Mouse (Mus musculus) midbrain, embryonic 14.5 days (tissue): ENCODE data around the gene Rab4b. TPM values are rescaled to one million over a fixed set of nuclear protein-coding genes. Genes with fewer than 3 reads are reported as not detected.

Experiments used
- ATAC-seq: fragments of 200-750 bp; cut with Nextera tagmentation; 2 replicates; pipeline ENCODE4 v1.8.0; 2017; ENCODE audit warnings: moderate number of reproducible peaks, moderate library complexity; ENCODE audit not compliant: low FRiP score, low TSS enrichment
- DNase-seq: peaks from one replicate; pipeline ENCODE4 v3.0.0-alpha.2; 2015
- H3K27ac ChIP-seq: fragments of 300-500 bp; sonication (generic); replicated peaks from 2 replicates; pipeline ENCODE4 v1.5.1; 2014; ENCODE audit warnings: mild to moderate bottlenecking, low read depth, low read length, moderate library complexity
- H3K27me3 ChIP-seq: fragments of 300-500 bp; sonication (generic); 2 replicates; pipeline ENCODE4 v1.6.1; 2014; ENCODE audit warnings: low read length, control low read depth, mixed read lengths; ENCODE audit not compliant: control insufficient read depth, insufficient read depth
- H3K36me3 ChIP-seq: fragments of 300-500 bp; sonication (generic); 2 replicates; pipeline ENCODE4 v1.6.1; 2014; ENCODE audit warnings: low read length, control low read depth; ENCODE audit not compliant: control insufficient read depth, insufficient read depth
- H3K4me1 ChIP-seq: fragments of 300-500 bp; sonication (generic); 2 replicates; pipeline ENCODE4 v1.6.1; 2014; ENCODE audit warnings: mild to moderate bottlenecking, antibody characterized with exemption, low read length, control low read depth; ENCODE audit not compliant: control insufficient read depth, insufficient read depth
- H3K4me2 ChIP-seq: fragments of 300-500 bp; sonication (generic); 2 replicates; pipeline ENCODE4 v1.6.1; 2014; ENCODE audit warnings: mild to moderate bottlenecking, low read length, moderate library complexity
- H3K4me3 ChIP-seq: fragments of 300-500 bp; sonication (generic); replicated peaks from 2 replicates; pipeline ENCODE4 v1.5.1; 2014; ENCODE audit warnings: low read depth, low read length
- H3K9ac ChIP-seq: fragments of 300-500 bp; sonication (generic); replicated peaks from 2 replicates; pipeline ENCODE4 v1.6.1; 2014; ENCODE audit warnings: mild to moderate bottlenecking, low read length, moderate library complexity
- H3K9me3 ChIP-seq: fragments of 300-500 bp; sonication (generic); 2 replicates; pipeline ENCODE4 v1.6.1; 2016; ENCODE audit warnings: low read length, control low read depth, mixed read lengths; ENCODE audit not compliant: control insufficient read depth
- WGBS: fragments of 180-500 bp; shearing (Covaris S2); extraction: QIAGEN DNeasy Blood & Tissue Kit; methylation state at CpG from one replicate; pipeline ENCODE4 v1.1.7; 2014; 5-methylcytosine and 5-hydroxymethylcytosine counted together
- polyA plus RNA-seq: library from polyadenylated mRNA; unstranded; fragments of >200 nt; fragmentation: Nextera tagmentation; extraction: Ambion mirVana; gene quantifications from 2 replicates; pipeline ENCODE4 v1.2.1, GENCODE M21; 2014

Gene Rab4b
- polyA plus RNA-seq, 1 experiment from 2014 or later = 87.7 TPM

- no peaks in the 10 kb centered on the region for H3K9me3 ChIP-seq
- H3K36me3 ChIP-seq = peaks cover 55% of the 10 kb centered on the region
- H3K9ac ChIP-seq = no peak overlapping the region
- no peak overlapping the region for H3K4me3 ChIP-seq
- H3K27ac ChIP-seq = peak overlapping the region; percentile 52; the same call in 1 of the 2 replicates
- DNase-seq = peak; percentile 91
- no peaks in the 10 kb centered on the region for H3K27me3 ChIP-seq
- peak overlapping the region; percentile 17; the same call in 1 of the 2 replicates for H3K4me2 ChIP-seq
- ATAC-seq = peak; percentile 91
- WGBS = 15% methylated on average over 8 of the region's 8 CpGs
- peaks cover 40% of the 10 kb centered on the region for H3K4me1 ChIP-seq
Observed at GRCm38 (mm10) chr7:27159882-27160281, 18.8 kb downstream of the Rab4b start.

- H3K9ac ChIP-seq = no peak overlapping the region
- no peaks in the 10 kb centered on the region for H3K27me3 ChIP-seq
- no peak for ATAC-seq
- peaks cover 49% of the 10 kb centered on the region for H3K36me3 ChIP-seq
- H3K4me2 ChIP-seq = no peak overlapping the region
- no peak for DNase-seq
- no peak overlapping the region for H3K4me3 ChIP-seq
- WGBS = 95% methylated on average over 6 of the region's 6 CpGs
- no peaks in the 10 kb centered on the region for H3K9me3 ChIP-seq
- peaks cover 33% of the 10 kb centered on the region for H3K4me1 ChIP-seq
- no peak overlapping the region for H3K27ac ChIP-seq
Observed at GRCm38 (mm10) chr7:27159256-27159655, 19.4 kb downstream of the Rab4b start.

GRCm38 (mm10) chr7:27158171-27158570 lies 20.5 kb downstream of the Rab4b start:
- no peaks in the 10 kb centered on the region for H3K27me3 ChIP-seq
- no peak for ATAC-seq
- peaks cover 22% of the 10 kb centered on the region for H3K4me1 ChIP-seq
- H3K9ac ChIP-seq = no peak overlapping the region
- H3K4me3 ChIP-seq = no peak overlapping the region
- H3K4me2 ChIP-seq = no peak overlapping the region
- DNase-seq = no peak
- WGBS = 93% methylated on average over 9 of the region's 9 CpGs
- H3K36me3 ChIP-seq = peaks cover 40% of the 10 kb centered on the region
- H3K27ac ChIP-seq = no peak overlapping the region
- H3K9me3 ChIP-seq = no peaks in the 10 kb centered on the region

GRCm38 (mm10) chr7:27156005-27156404 lies 22.7 kb downstream of the Rab4b start:
- H3K4me3 ChIP-seq = no peak overlapping the region
- H3K9me3 ChIP-seq = no peaks in the 10 kb centered on the region
- H3K36me3 ChIP-seq = peaks cover 30% of the 10 kb centered on the region
- no peak overlapping the region for H3K4me2 ChIP-seq
- 79% methylated on average over 13 of the region's 13 CpGs for WGBS
- H3K9ac ChIP-seq = no peak overlapping the region
- ATAC-seq = no peak
- H3K4me1 ChIP-seq = peaks cover 11% of the 10 kb centered on the region
- no peak overlapping the region for H3K27ac ChIP-seq
- no peak for DNase-seq
- H3K27me3 ChIP-seq = no peaks in the 10 kb centered on the region

GRCm38 (mm10) chr7:27153205-27153764 lies 25.4 kb downstream of the Rab4b start, which contains the start of gene Cyp2t4:
TSS of gene Cyp2t4 (plus strand) at chr7:27153714.
- no peak for DNase-seq
- H3K36me3 ChIP-seq = peaks cover 12% of the 10 kb centered on the region
- no peaks in the 10 kb centered on the region for H3K9me3 ChIP-seq
- 83% methylated on average over 10 of the region's 10 CpGs for WGBS
- H3K4me3 ChIP-seq = no peak within 1 kb of the TSS
- H3K27ac ChIP-seq = no peak within 1 kb of the TSS
- no peak for ATAC-seq
- no peaks in the 10 kb centered on the region for H3K27me3 ChIP-seq
- no peak within 1 kb of the TSS for H3K9ac ChIP-seq
- H3K4me2 ChIP-seq = no peak within 1 kb of the TSS
- no peaks in the 10 kb centered on the region for H3K4me1 ChIP-seq

- Histone ChIP-seq H3K27ac (no peak overlapping the region), H3K4me1 (no peaks in the 10 kb centered on the region), H3K4me3 (no peak overlapping the region), H3K27me3 (no peaks in the 10 kb centered on the region), H3K9ac (no peak overlapping the region), H3K9me3 (no peaks in the 10 kb centered on the region), H3K4me2 (no peak overlapping the region), H3K36me3 (no peaks in the 10 kb centered on the region)
- 55% methylated on average over 8 of the region's 8 CpGs for WGBS
- ATAC-seq (no peak), DNase-seq (no peak)
Observed at GRCm38 (mm10) chr7:27136410-27136996, 42.2 kb downstream of the Rab4b start.

- DNase-seq = no peak
- no peak for ATAC-seq
- Histone ChIP-seq H3K9me3 (no peaks in the 10 kb centered on the region), H3K27me3 (no peaks in the 10 kb centered on the region), H3K4me1 (no peaks in the 10 kb centered on the region), H3K4me3 (no peak overlapping the region), H3K9ac (no peak overlapping the region), H3K4me2 (no peak overlapping the region), H3K36me3 (no peaks in the 10 kb centered on the region), H3K27ac (no peak overlapping the region)
- 87% methylated on average over 4 of the region's 4 CpGs for WGBS
Observed at GRCm38 (mm10) chr7:27133757-27134156, 44.9 kb downstream of the Rab4b start.

- Histone ChIP-seq H3K4me3 (no peak overlapping the region), H3K27me3 (no peaks in the 10 kb centered on the region), H3K4me2 (no peak overlapping the region), H3K36me3 (no peaks in the 10 kb centered on the region), H3K4me1 (no peaks in the 10 kb centered on the region), H3K9ac (no peak overlapping the region), H3K27ac (no peak overlapping the region), H3K9me3 (no peaks in the 10 kb centered on the region)
- no peak for DNase-seq
- ATAC-seq = no peak
- WGBS = 72% methylated on average over 12 of the region's 12 CpGs
Observed at GRCm38 (mm10) chr7:27133156-27133555, 45.5 kb downstream of the Rab4b start.

- H3K36me3 ChIP-seq = no peaks in the 10 kb centered on the region
- no peaks in the 10 kb centered on the region for H3K27me3 ChIP-seq
- H3K4me1 ChIP-seq = no peaks in the 10 kb centered on the region
- 15% methylated on average over 10 of the region's 10 CpGs for WGBS
- H3K27ac ChIP-seq = no peak overlapping the region
- ATAC-seq (no peak), DNase-seq (peak; percentile 80)
- H3K4me3 ChIP-seq = no peak overlapping the region
- H3K4me2 ChIP-seq = no peak overlapping the region
- no peak overlapping the region for H3K9ac ChIP-seq
- H3K9me3 ChIP-seq = no peaks in the 10 kb centered on the region
Observed at GRCm38 (mm10) chr7:27132588-27132987, 46.1 kb downstream of the Rab4b start.
